Mouse (Mus musculus) ES-E14 (cell line): ENCODE results near the gene Rcc2. TPM values are rescaled to one million over a fixed set of nuclear protein-coding genes. Genes with fewer than 3 reads are reported as not detected.

Experiments
- DNase-seq: peaks from one replicate; pipeline ENCODE4 v3.0.0-alpha.2; 2013; ENCODE audit warnings: low read depth, low spot score
- H3K27ac ChIP-seq: 2 replicates; pipeline ENCODE4 v1.5.1; 2012; ENCODE audit warnings: low read depth, mild to moderate bottlenecking, low read length, moderate library complexity, mixed read lengths; ENCODE audit not compliant: poor library complexity, insufficient read depth, severe bottlenecking
- H3K36me3 ChIP-seq: 2 replicates; pipeline ENCODE4 v1.6.1; 2012; ENCODE audit warnings: mild to moderate bottlenecking, low read length, moderate library complexity, mixed read lengths; ENCODE audit not compliant: control insufficient read depth, poor library complexity, insufficient read depth, severe bottlenecking
- H3K4me1 ChIP-seq, 2 experiments: fragments of 150-350 bp in 1 of 2; sonication (generic) in 1 of 2; 2 replicates each; pipeline ENCODE4 v1.6.1; 2012; ENCODE audit warnings: low read length in 2 of 2, mild to moderate bottlenecking in 1 of 2, mixed read lengths in 1 of 2; ENCODE audit not compliant: control insufficient read depth in 2 of 2, insufficient read depth in 2 of 2, poor library complexity in 1 of 2
- H3K4me3 ChIP-seq, 2 experiments: fragments of 150-350 bp in 1 of 2; sonication (generic) in 1 of 2; 2 replicates each; pipeline ENCODE4 v1.5.1; 2012; ENCODE audit warnings: low read length in 2 of 2, low read depth in 1 of 2, mild to moderate bottlenecking in 1 of 2, mixed read lengths in 1 of 2; ENCODE audit not compliant: insufficient read depth in 1 of 2, poor library complexity in 1 of 2, severe bottlenecking in 1 of 2
- H3K9ac ChIP-seq: 2 replicates; pipeline ENCODE4 v1.6.1; 2012; ENCODE audit warnings: low read depth, mild to moderate bottlenecking, low read length, mixed read lengths; ENCODE audit not compliant: poor library complexity, insufficient read depth, severe bottlenecking
- H3K9me3 ChIP-seq: fragments of 150-350 bp; sonication (generic); 2 replicates; pipeline ENCODE4 v1.6.1; 2012; ENCODE audit warnings: low read depth, mild to moderate bottlenecking, low read length; ENCODE audit not compliant: control insufficient read depth, insufficient read depth
- CHD2 ChIP-seq: IDR thresholded peaks from 2 replicates; pipeline ENCODE4 v1.6.1; 2014; ENCODE audit warnings: mild to moderate bottlenecking, low read depth, low read length, inconsistent platforms
- HCFC1 ChIP-seq: IDR thresholded peaks from 2 replicates; pipeline ENCODE4 v1.6.1; 2012; ENCODE audit warnings: low read length, inconsistent platforms, borderline replicate concordance; ENCODE audit not compliant: insufficient read depth
- MAFK ChIP-seq: IDR thresholded peaks from 2 replicates; pipeline ENCODE4 v1.6.1; 2014; ENCODE audit warnings: mild to moderate bottlenecking, low read depth, low read length, inconsistent platforms; ENCODE audit not compliant: insufficient read depth
- ZC3H11A ChIP-seq: IDR thresholded peaks from 2 replicates; pipeline ENCODE4 v1.6.1; 2012; ENCODE audit warnings: low read depth, mild to moderate bottlenecking, inconsistent platforms, low read length, borderline replicate concordance
- ZNF384 ChIP-seq: IDR thresholded peaks from 2 replicates; pipeline ENCODE4 v1.6.1; 2012; ENCODE audit warnings: low read depth, low read length, inconsistent platforms
- in situ Hi-C, 2 experiments: fragments of 600-800 bp; cut with MboI; formaldehyde crosslinking; loops; one replicate each; pipeline ENCODE4 v1.15.1; 2025; ENCODE audit warnings: low sequenced_read_pairs in 2 of 2, inconsistent platforms in 1 of 2; ENCODE audit not compliant: unreplicated experiment in 2 of 2
- total RNA-seq: library from RNA; depleted of rRNA; stranded (reverse); fragments of 300-350 nt; gene quantifications from 2 replicates; pipeline ENCODE4 v1.2.3, GENCODE M21; 2012

Gene Rcc2
- total RNA-seq, 1 experiment = 250 TPM

- in situ Hi-C loops = no loop called here
- Histone ChIP-seq H3K36me3 (peaks cover 87% of the 10 kb centered on the region), H3K27ac (no peak overlapping the region), H3K4me3 (no peak overlapping the region), H3K9ac (no peak overlapping the region), H3K9me3 (no peaks in the 10 kb centered on the region), H3K4me1 (peaks cover 0 to 30% of the 10 kb centered on the region in 2 experiments; a peak in 3 of 4 replicates)
- no peak for DNase-seq
- no peak for TF ChIP-seq MAFK
- TF ChIP-seq ZC3H11A = no peak
- TF ChIP-seq CHD2 = no peak
- TF ChIP-seq ZNF384 = no peak
- no peak for TF ChIP-seq HCFC1
These were observed 7.3 kb downstream of the Rcc2 start for GRCm38 (mm10) chr4:140707615-140708014.

GRCm38 (mm10) chr4:140708297-140708927 lies 8.1 kb downstream of the Rcc2 start:
- peaks cover 90% of the 10 kb centered on the region for H3K36me3 ChIP-seq
- H3K4me3 ChIP-seq = no peak overlapping the region
- no peaks in the 10 kb centered on the region for H3K9me3 ChIP-seq
- peaks cover 0 to 30% of the 10 kb centered on the region in 2 experiments; a peak in 3 of 4 replicates for H3K4me1 ChIP-seq
- no peak overlapping the region for H3K9ac ChIP-seq
- in situ Hi-C loops = no loop called here
- no peak for DNase-seq
- no peak for TF ChIP-seq ZC3H11A
- no peak for TF ChIP-seq CHD2
- H3K27ac ChIP-seq = no peak overlapping the region

GRCm38 (mm10) chr4:140709111-140709510 lies 8.8 kb downstream of the Rcc2 start:
- H3K36me3 ChIP-seq = peaks cover 93% of the 10 kb centered on the region

GRCm38 (mm10) chr4:140709617-140710016 lies 9.3 kb downstream of the Rcc2 start:
- no peak overlapping the region for H3K4me3 ChIP-seq
- no peak overlapping the region for H3K9ac ChIP-seq
- no peaks in the 10 kb centered on the region for H3K9me3 ChIP-seq
- in situ Hi-C loops = no loop called here
- TF ChIP-seq MAFK (no peak), ZNF384 (no peak), ZC3H11A (no peak)
- H3K4me1 ChIP-seq = peaks cover 0 to 28% of the 10 kb centered on the region in 2 experiments; a peak in 3 of 4 replicates
- H3K36me3 ChIP-seq = peaks cover 93% of the 10 kb centered on the region
- no peak for DNase-seq
- H3K27ac ChIP-seq = no peak overlapping the region

More at GRCm38 (mm10) chr4:140709111-140709510, 8.8 kb downstream of the Rcc2 start:
- Histone ChIP-seq H3K4me3 (no peak overlapping the region), H3K9ac (no peak overlapping the region), H3K9me3 (no peaks in the 10 kb centered on the region), H3K4me1 (peaks cover 0 to 29% of the 10 kb centered on the region in 2 experiments; a peak in 3 of 4 replicates), H3K27ac (no peak overlapping the region)
- DNase-seq = no peak
- no peak for TF ChIP-seq HCFC1
- TF ChIP-seq ZNF384 = no peak
- no peak for TF ChIP-seq ZC3H11A
- TF ChIP-seq MAFK = no peak
- no peak for TF ChIP-seq CHD2
- in situ Hi-C loops = no loop called here

GRCm38 (mm10) chr4:140710781-140711180 lies 10.4 kb downstream of the Rcc2 start:
- H3K4me1 ChIP-seq = peaks cover under 1 to 17% of the 10 kb centered on the region in 2 experiments; a peak in 3 of 4 replicates
- DNase-seq = no peak

More at GRCm38 (mm10) chr4:140710781-140711180, 10.4 kb downstream of the Rcc2 start:
- Histone ChIP-seq H3K9ac (no peak overlapping the region), H3K27ac (no peak overlapping the region), H3K4me3 (no peak overlapping the region), H3K36me3 (peaks cover 91% of the 10 kb centered on the region), H3K9me3 (no peaks in the 10 kb centered on the region)
- TF ChIP-seq MAFK = no peak
- TF ChIP-seq HCFC1 = no peak
- TF ChIP-seq ZNF384 = no peak
- no peak for TF ChIP-seq CHD2
- no peak for TF ChIP-seq ZC3H11A
- in situ Hi-C loops = no loop called here
